Mouse (Mus musculus): ENCODE measurements around the gene Git1.

Gene Git1

DNA sequence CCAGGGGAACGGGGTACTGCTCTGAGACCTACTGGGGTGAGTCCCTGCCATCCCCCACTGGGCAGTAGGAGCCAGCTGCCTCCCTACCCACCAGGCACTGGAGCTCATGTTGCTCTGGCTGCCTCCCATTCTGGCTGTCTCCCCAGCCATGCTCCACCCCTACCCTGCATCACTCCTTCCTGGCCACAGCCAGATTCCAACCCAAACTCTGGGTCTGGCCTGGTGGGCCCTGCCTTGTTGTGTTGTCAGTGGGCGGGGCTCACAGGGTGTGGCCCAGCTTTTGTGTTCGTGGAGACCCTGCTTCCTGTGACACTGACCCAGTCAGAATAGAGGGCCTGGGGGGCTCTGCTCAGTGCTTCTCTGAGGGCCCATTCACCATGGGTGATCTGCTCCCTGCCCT is 10.1 kb downstream of the Git1 start:
- DNase-seq = peak; percentile 16

DNA sequence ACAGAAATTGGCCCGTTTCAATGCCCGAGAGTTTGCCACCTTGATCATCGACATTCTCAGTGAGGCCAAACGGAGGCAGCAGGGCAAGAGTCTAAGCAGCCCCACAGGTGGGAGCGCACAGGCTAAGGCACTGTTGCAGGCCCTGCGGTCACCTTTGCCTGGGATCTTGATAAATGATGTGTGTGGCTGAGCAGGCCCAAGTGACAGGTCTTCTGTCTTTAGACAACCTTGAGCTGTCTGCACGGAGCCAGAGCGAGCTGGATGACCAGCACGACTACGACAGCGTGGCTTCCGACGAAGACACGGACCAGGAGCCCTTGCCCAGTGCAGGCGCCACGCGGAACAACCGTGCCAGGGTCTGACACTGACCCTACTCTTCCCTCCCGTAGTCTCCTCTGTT is 11.0 kb downstream of the Git1 start:
- DNase-seq = peak; percentile 30

DNA sequence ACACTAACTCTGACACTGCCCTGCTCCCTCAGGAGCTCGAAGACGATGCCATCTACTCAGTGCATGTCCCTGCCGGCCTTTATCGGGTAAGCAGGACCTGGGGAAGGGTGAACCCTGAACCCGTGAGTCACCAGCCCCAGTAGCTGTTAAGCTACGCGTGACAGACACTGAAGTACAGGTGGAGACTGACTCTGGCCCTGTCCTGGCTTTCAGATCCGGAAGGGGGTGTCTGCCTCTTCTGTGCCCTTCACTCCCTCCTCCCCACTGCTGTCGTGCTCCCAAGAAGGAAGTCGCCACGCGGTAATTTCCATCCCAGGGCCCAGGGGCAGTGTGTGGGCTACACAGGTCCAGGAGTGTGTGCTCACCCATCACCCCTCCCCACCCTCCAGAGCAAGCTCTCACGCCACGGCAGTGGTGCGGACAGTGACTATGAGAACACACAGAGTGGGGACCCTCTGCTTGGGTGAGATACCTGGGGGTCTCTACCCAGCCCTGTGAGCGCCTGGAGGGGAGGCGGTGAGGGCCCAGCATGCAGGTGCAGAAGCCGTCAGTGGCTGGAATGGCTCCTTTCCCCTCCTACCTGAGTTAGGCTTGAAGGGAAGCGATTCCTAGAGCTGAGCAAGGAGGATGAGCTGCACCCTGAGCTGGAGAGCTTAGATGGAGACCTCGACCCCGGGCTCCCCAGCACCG is 12.1 kb downstream of the Git1 start:
- DNase-seq = peak; percentile 25

DNA sequence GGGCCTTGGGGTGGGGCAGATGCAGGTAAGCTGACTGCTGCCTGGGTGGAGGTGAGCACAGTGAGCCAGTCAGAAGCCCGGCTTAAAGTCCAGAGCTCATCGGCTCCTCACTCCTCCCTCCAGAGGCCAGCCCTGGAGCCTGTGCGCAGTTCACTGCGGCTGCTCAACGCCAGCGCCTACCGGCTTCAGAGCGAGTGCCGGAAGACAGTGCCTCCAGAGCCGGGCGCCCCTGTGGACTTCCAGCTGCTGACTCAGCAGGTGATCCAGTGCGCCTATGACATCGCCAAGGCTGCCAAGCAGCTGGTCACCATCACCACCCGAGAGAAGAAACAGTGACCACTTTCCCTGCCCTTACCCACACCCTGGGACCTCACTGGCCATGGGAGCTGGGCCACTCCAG is 12.9 kb downstream of the Git1 start:
- peak; percentile 41 for DNase-seq

DNA sequence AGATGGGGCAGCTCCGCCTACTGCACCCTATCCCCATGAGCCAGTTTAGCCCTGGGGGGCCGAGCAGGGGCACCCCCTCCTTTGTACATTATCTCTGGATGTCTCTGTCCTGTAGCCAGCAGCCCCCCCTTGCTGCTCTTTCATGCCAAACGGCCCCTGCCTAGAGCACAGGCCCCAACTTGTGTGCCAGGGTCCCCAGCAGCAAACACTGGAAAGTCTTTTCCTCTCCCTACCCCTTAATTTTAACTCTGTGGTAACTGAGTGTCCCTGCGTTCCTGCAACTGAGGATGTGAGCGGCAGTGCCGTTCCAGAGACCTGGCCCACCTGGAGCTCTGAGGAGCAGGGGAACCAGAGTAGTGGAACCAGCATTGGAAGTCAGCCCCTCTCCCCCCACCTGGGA is 13.6 kb downstream of the Git1 start:
- DNase-seq = peak; percentile 42

DNA sequence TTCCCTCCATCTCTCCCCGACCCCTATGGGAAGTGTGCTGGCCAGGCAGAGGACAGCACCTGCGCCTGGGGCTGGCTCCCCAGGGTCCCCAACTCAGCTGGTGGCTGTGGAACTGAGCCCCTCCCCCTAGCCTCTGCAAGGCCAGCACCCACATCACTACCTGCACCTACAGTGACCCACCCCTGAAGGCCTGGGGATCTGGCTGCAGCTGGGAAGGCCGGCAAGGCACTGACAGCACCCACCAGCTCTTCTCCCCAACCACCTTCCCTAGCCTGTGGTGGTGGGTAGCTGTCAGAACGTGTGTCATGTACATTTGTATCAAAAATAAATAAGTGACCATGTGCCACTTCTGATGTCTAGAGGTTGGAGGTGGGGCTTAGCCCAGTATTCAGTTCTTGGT is 14.1 kb downstream of the Git1 start:
- DNase-seq = peak; percentile 30

DNA sequence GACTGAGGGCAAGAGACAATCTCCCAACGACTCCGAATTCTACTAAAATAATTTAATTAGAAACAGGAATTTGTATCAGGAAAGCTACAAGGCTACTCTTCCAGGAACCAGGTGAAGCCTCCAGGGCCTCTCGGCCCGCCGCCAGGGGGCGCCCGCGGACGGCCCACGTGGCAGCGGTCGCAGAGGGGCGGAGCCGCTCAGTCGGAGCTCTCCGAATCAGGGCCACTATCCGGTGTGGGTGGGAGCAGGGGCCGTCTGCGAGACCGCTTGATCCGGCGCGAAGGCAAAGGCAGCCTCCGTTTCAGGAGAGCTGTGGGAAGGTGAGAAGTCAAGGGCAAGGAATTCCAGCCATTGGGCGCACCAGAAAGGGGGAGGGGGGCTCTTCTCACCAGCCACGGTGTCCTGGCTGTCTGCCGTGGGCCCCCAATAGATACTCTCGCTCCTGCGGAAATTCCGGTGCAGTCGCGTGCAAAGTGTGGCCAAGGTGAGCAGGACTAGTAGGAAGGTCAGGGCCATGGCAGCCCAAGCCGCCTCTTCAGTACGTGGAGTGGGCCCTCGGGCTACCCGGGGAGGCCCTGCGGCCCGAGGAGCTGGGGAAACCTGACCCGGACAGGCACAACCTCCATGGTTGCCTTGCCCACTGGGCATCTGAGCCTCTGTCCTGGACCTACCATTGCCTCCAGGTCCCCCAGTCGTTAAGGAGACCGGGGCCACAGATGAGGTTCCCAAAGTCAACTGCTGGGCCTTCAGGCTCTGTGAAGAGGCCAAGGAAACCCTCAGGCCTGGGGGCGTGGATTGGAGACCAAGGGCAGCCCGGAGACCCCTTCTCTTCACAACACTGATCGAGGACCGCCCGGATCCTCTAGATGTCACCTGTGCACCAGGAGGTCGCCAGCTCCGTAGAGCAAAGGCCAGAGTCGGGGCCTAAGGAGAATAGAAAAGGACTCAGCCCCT is 15.0 kb downstream of the Git1 start:
- DNase-seq = peak; percentile 79

DNA sequence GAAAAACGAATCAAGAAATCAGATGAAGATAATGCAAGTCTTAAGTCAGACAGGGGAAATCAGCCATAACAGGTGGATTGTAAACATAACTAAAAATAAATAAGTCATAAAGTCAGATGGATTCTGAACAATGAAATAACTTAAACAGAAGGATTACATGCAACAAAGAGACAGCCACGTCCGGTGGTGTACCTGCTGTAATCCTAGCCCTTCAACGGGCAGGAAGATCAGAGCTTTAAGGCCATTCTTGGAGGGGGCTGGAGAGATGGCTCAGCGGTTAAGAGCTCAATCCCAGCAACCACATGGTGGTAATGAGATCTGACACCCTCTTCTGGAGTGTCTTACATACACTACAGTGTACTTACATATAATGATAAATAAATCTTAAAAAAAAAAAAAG is 18.0 kb downstream of the Git1 start:
- DNase-seq = no peak

DNA sequence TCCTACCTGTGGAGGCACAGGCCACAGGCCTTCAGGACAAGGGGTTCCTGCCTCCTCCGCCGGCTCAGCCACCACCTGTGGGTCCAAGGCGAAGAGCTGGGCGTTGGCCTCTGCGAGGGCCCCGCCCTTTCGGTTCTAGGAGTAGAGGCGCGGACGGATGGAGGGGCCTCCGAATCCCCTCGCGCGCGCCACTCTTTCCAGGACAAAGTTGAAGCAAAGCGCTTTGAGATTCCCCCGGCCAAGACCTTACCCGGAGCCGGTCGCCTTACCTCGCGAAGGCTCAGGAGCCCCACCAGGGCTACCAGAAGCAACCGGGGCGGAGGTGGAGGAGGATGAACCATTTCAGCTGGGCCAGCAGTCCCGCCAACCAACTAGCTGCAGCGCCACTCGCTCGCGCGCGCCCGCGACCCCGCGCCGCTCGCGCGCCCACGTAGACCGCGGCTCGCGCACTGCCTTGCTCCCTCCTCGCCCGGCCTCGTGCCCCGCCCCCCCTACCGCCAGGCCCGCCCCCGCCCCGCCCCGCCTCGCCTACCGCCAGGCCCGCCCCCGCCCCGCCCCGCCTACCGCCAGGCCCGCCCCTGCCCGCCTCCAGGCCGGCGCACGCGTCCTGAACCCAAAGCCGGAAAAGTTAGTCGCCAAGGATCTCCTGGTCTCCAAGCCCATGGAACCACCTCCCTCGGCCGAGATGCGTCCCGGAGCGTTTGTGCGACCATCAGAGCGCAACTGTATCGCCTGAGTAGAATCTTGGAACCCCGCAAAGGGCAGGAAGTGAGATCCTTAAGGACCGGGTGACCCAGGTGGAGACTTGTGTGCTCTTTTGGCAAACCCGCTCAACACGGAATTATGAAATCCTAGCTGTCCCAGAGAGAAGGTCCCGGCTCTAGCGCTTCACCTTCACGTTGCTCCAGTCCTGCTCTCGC is 19.8 kb downstream of the Git1 start:
- DNase-seq = peak; percentile 76

DNA sequence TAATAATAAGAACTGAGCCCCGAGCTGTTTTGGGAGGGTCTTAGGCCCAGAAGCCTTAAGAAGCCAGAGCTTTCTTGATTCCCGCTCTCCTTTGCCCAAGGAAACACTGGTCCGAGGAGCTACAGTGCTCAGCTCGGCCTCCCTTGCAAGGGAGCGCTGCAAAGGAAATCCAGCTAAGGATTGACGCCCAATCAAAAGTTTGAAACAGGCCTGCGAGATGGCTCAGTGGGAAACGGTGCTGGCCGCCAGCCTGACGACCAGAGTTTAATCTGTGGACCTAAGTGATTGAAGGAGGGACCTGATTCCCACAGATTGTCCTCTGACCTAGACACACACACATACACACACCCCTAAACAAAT is 20.4 kb downstream of the Git1 start:
- DNase-seq = peak; percentile 33

DNA sequence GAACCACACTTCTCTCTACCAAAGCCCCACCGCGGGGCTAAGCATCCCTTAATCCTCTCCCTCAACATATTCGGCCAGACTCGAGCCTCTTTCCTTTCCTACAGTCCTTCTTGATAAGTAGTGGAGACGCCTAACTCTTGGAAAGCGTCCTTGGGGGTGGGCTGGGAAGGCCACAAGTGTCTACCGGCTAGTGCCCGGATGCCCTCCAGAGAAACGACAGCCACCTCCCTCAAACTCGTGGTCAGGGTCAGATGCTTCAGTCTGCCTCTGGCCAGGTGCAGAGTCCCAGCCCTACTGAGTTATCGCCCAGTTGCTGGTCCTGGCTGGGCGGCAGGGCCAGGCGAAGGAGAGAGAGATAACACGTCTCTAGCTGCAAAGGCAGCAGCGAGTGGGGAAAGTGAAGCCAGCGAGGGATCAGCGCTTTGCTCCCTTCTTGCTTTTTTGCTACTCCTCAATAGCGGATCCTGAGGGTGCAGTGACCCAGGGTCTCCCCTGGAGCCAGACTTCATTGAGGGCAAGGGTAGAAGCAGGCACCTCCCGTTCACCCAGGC is 21.0 kb downstream of the Git1 start:
- peak; percentile 36 for DNase-seq

DNA sequence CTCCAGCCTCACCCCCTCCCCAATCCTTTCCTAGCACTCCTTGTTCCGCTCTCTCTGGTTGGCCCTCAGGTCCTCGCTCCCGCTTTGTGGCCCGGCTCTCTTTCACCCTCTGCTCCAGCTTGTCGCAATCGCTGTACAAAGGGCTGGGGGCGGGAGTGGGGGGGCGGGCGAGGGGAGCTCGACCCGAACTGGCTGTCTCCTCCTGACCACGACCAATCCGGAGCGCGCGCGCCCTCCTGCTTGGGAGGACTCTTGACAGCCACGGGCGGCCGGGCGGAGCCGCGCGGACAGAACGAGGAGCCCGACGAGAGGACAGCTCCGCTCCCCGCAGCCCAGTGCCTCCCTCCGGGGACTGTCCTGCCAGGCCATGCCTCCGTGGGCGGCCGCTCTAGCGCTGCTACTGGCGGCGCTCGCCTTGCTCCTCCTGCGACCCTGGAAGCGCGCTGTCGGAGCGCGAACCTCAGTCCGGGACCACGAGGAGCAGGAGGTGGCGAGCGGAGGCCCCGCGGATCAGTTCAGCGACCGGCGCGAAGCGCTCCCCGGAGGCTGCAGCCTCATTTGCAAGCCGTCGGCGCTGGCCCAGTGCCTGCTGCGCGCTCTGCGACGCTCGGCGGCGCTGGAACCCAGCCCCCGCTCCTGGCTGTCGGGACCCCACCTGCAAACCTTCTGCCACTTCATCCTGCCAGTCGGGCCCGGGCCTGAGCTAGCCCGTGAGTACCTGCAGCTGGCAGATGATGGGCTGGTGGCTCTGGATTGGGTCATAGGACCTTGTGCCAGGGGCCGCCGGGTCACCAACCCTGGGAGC is 21.7 kb downstream of the Git1 start, which contains the start of gene Abhd15:
Abhd15 (plus strand) TSS at position 290 of the 805 bp plus-strand sequence.
- peak; percentile 40 for DNase-seq

DNA sequence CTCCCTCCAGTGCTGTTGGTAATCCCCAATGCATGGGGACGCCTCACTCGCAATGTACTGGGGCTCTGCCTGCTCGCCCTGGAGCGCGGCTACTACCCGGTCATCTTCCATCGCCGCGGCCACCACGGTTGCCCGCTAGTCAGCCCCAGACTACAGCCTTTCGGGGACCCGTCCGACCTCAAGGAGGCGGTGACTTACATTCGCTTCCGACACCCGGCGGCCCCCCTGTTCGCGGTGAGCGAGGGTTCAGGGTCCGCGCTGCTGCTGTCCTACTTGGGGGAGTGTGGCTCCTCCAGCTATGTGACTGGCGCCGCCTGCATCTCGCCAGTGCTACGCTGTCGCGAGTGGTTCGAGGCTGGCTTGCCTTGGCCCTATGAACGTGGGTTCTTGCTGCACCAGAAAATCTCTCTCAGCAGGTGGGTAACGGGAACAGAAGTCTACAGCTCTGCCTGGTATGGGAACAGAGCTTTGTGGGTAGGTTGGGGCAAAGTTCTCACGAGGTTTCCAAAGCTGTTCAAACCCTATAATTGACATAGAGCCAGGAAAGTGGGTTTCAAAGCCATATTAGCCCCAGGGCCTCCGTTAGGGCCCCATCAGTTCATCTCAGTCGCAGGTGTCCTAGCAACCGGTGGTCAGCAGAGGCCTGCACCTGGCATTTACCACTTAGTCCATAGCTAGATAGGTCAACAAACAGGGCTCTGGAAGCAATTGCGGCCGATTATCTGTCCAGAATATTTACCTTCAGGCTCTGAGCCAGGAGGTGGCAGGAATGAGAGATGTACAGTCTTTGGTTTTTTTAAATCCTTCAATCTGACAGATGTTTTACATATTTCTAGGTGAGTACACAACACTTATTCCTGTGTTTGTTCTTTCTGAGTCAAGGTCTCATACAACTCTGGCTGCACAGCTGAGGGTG is 22.5 kb downstream of the Git1 start, which contains the start of gene Trp53i13:
Trp53i13 (minus strand) TSS at position 344 of the 916 bp plus-strand sequence.
- DNase-seq = peak; percentile 24

DNA sequence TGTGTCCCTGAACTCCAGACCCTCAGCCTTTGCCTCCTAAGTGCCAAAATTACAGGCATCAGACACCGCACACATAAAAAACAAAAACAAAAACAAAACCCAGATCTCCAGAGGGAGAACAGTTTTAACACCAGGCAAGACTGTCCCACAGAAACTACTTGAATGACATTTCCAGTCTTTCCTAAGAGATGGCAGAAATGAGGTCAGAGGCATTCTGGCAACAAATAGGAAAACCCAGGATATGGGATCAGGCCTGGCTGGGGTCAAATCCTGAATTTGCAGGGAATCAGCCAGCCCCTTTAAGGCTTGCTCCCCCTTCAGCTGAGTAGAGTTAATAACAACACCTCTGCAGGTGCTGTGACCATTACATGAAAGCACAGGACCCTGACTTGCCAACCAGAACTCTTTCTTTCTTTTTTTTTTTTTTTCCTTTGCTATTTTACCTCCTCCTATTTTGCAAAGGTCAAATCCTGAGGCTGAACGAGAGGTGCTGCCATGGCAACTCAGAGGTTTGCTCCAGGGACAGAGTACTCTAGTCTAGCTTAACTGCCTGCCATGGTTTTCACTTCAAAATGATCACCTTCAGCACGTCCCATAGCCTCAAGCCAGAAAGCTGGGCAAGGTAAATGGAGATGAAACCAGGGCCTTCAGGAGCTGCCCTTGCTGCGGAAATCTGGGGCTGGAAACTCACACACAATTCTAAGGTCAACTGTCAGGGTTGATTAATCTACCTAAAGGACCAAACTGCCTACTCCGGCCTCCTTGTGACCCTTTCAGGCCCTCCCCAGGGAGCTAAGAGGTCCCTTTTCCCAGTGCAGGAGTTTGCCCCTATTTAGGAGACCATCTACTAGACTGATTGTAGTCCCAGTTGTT is 23.4 kb downstream of the Git1 start:
- DNase-seq = no peak

DNA sequence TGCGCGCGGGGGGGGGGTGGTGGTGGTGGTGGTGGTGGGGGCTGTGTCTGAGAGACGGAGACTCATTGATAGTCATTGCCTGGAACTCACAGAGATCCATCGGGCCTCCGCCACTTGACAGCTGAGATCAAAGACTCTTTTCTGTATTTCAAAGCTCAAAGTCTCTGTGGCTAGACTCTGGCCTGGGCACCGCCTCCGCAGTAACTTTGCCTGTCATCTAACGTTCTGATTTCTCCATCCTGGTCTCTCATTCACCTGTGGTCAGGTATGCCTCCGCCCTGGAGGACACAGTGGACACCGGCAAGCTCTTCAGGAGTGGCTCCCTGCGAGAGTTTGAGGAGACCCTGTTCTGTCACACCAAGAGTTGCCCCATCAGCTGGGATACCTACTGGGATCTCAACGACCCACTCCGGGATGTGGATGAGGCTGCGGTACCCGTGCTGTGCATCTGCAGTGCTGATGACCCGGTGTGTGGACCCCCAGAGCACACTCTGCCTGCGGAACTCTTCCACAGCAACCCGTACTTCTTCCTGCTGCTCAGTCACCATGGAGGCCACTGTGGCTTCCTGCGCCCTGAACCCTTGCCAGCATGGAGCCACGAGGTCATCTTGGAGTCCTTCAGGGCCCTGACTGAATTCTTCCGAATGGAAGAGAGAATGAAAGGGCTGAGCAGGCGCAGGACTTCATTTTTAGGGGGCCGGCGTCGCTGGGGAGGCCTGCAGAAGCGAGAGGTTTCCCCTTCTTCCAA is 24.9 kb downstream of the Git1 start:
- DNase-seq = no peak

DNA sequence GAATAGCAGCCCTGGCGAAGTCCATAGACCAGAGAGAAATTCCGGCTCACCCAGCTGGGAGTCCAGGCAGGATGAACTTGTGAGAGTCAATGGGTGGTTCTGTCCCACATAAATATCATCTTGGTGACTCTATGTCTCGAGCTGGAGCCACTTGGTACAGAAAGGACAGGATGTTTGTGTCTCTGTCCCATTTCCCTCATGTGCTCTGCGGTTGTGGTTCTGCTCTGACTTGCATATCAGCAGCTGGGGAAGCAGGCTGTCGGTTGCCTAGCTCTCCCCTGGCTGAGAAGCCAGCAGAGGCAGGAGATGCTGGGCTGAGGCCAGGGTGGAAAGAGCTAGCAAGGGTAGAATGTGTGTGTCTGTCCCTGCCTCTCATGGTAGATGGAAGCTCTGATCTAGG is 25.7 kb downstream of the Git1 start, which contains the start of gene Gm10392:
Gm10392 (minus strand) TSS at position 156 of the 400 bp plus-strand sequence.
- DNase-seq = no peak

DNA sequence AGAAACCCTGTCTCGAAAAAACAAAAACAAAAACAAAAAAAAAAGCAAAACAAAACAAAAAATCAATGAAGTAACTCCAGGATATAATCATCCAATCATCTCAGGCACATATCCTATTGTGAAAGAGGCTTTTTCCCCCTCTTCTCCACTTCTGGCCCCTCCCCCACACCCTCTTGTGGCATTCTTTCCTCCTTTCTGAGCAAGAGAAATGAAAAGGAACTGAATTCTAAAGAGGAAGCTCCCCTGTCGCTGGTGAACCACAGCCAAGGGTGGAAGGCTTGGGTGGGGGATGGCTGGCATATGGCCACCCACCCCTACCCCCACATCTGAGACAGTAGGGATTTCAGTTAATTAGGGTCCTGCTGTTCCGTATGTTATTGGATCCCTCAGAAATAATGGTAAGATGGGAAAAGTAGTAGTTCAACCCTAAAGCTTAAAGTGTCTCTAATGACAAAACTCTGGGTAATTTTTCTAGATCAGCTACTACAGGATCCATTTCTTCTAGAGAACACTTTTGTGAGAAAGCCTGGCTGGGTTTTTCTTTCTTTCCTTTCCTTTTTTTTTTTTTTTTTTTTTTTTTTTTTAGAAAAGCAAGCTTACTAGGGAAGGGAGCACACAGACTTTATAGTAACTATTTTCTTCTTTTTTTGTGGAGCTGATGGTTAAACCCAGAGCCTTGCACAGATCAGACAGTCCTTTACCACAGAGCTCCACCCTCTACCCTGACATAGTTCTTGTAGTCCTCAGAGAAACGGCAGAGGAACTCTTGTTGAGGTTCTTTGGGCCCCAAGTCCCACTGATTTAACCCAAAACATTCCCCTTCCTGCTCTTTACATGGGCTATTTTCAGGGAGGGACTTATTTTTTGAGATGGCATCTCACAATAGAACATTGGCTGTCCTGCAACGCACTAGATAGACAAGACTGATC is 27.5 kb downstream of the Git1 start:
- no peak for DNase-seq

Data from cerebellum, adult 9-10 months (tissue).